Mouse (Mus musculus) CH12.LX (cell line): ENCODE measurements around the gene Nop10.

Experiments
- CHD2 ChIP-seq: IDR thresholded peaks from 2 replicates; pipeline ENCODE4 v1.6.1; 2011; ENCODE audit warnings: low read length, improper control_type of control experiment
- CTCF ChIP-seq, 2 experiments: IDR thresholded peaks in 1 of 2; conservative IDR thresholded peaks in 1 of 2; 2 replicates each; pipeline ENCODE4 v1.5.1; 2011 to 2012; ENCODE audit warnings: low read depth in 2 of 2, low read length in 2 of 2, improper control_type of control experiment in 1 of 2, inconsistent platforms in 1 of 2, mild to moderate bottlenecking in 1 of 2, moderate library complexity in 1 of 2
- E2F4 ChIP-seq: IDR thresholded peaks from 2 replicates; pipeline ENCODE4 v1.6.1; 2011; ENCODE audit warnings: low read depth, low read length, improper control_type of control experiment; ENCODE audit not compliant: insufficient replicate concordance
- EP300 ChIP-seq: IDR thresholded peaks from 2 replicates; pipeline ENCODE4 v1.6.1; 2011; ENCODE audit warnings: low read length, improper control_type of control experiment
- POLR2A ChIP-seq: IDR thresholded peaks from 2 replicates; pipeline ENCODE4 v1.6.1; 2011; ENCODE audit warnings: low read depth, mild to moderate bottlenecking, improper control_type of control experiment, low read length
- ZNF384 ChIP-seq: IDR thresholded peaks from 2 replicates; pipeline ENCODE4 v1.6.1; 2012; ENCODE audit warnings: low read depth, low read length, improper control_type of control experiment, inconsistent platforms

DNA sequence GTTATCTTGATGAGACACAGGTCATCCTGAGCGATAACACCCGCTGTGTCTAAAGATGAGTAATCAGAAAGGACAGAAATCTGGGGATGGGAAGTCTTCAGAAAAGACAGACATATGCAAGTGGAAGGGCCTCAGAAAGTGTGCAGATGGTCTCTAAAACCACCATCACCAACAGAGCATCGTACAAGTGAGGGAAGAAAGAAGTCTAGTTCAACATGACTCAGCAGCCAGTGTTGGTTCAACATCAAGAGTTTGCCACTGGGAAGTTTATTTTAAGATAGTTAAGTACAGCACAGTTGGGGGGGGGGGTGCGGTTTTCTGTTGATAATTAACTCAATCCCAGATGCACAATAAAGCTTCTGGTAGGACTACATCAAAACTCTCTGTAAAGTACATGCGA, 40.8 kb upstream of the Nop10 start:
- TF ChIP-seq POLR2A, result no peak
- no peak for TF ChIP-seq CTCF (conservative IDR thresholded peaks at IDR 0.05 in 1 of 2, IDR thresholded peaks at IDR 0.05 in 1 of 2; ENCODE audit: low read depth in 2 of 2, low read length in 2 of 2)
- TF ChIP-seq CHD2, result no peak
- TF ChIP-seq EP300, result no peak
- TF ChIP-seq E2F4, result no peak
- TF ChIP-seq ZNF384, result no peak
